Mouse (Mus musculus) myocyte (in vitro differentiated cells): ENCODE measurements around the gene Hoxc4.

Experiments used
- E2F4 ChIP-seq: IDR thresholded peaks from one replicate; pipeline ENCODE4 v1.6.1; 2011; ENCODE audit warnings: mild to moderate bottlenecking, control low read depth, moderate library complexity; ENCODE audit not compliant: insufficient read depth
- MAX ChIP-seq: IDR thresholded peaks from one replicate; pipeline ENCODE4 v1.6.1; 2011; ENCODE audit warnings: low read depth, mild to moderate bottlenecking, control low read depth
- POLR2A ChIP-seq: IDR thresholded peaks from one replicate; pipeline ENCODE4 v1.6.1; 2011; ENCODE audit warnings: low read depth, mild to moderate bottlenecking, control low read depth, moderate library complexity; ENCODE audit not compliant: insufficient read length
- POLR2AphosphoS2 ChIP-seq: IDR thresholded peaks from one replicate; pipeline ENCODE4 v1.6.1; 2011; ENCODE audit warnings: low read depth, control low read depth; ENCODE audit not compliant: insufficient read length
- TCF12 ChIP-seq: IDR thresholded peaks from one replicate; pipeline ENCODE4 v1.6.1; 2011; ENCODE audit warnings: mild to moderate bottlenecking, control low read depth; ENCODE audit not compliant: poor library complexity, insufficient read depth, severe bottlenecking
- TCF3 ChIP-seq: IDR thresholded peaks from one replicate; pipeline ENCODE4 v1.6.1; 2011; ENCODE audit warnings: low read depth, control low read depth; ENCODE audit not compliant: insufficient read length
- USF1 ChIP-seq: IDR thresholded peaks from one replicate; pipeline ENCODE4 v1.6.1; 2011; ENCODE audit warnings: low read depth, mild to moderate bottlenecking, control low read depth, moderate library complexity

DNA sequence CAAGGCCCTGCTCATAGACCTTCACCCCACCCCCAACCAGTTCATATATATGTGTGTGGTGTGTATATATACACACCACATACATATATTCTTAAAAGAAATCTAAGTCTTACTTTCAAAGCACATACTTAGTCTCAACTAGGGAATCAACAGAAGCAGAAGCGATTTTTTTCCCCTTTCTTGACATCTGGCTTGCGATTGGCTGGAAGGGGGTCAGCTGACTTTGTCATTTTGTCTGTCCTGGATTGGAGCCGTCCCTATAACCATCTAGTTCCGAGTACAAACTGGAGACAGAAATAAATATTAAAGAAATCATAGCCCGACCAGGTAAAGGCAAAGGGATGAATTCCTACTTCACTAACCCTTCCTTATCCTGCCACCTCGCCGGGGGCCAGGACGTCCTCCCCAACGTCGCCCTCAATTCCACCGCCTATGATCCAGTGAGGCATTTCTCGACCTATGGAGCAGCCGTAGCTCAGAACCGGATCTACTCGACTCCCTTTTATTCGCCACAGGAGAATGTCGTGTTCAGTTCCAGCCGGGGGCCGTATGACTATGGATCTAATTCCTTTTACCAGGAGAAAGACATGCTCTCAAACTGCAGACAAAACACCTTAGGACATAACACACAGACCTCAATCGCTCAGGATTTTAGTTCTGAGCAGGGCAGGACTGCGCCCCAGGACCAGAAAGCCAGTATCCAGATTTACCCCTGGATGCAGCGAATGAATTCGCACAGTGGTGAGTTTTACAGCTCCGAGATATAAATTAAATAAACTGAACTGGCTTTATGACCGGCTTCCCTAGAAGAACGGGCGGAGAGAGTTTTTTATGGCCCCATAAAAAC, 9.2 kb upstream of the Hoxc4 start:
- TF ChIP-seq E2F4 (no peak), MAX (no peak), POLR2A (no peak), TCF12 (no peak), TCF3 (no peak), POLR2AphosphoS2 (no peak), USF1 (peak; percentile 43)
